Mouse (Mus musculus): ENCODE measurements around the gene Nccrp1.

Nccrp1 gene

GRCm38 (mm10) chr7:28547154-28547553, at the start of gene Nccrp1:
TSS of gene Nccrp1 (minus strand) at chr7:28547254.
- no peak for DNase-seq

- no peak for DNase-seq
These were observed 48.8 kb upstream of the Nccrp1 start for GRCm38 (mm10) chr7:28595751-28596435.

GRCm38 (mm10) chr7:28593206-28594111, 46.4 kb upstream of the Nccrp1 start:
- DNase-seq, result peak; percentile 79

GRCm38 (mm10) chr7:28591862-28592261, 44.8 kb upstream of the Nccrp1 start:
- DNase-seq, result no peak

GRCm38 (mm10) chr7:28587644-28588043, 40.6 kb upstream of the Nccrp1 start:
- DNase-seq, result peak; percentile 76

GRCm38 (mm10) chr7:28586663-28587411, 39.8 kb upstream of the Nccrp1 start:
- peak; percentile 69 for DNase-seq

- no peak for DNase-seq
These were observed 37.9 kb upstream of the Nccrp1 start for GRCm38 (mm10) chr7:28585001-28585400.

GRCm38 (mm10) chr7:28584468-28584867, 37.4 kb upstream of the Nccrp1 start:
- DNase-seq, result no peak

- no peak for DNase-seq
These were observed 36.7 kb upstream of the Nccrp1 start for GRCm38 (mm10) chr7:28583570-28584344.

- no peak for DNase-seq
These were observed 35.8 kb upstream of the Nccrp1 start for GRCm38 (mm10) chr7:28582841-28583240.

- DNase-seq, result no peak
These were observed 34.7 kb upstream of the Nccrp1 start for GRCm38 (mm10) chr7:28581721-28582120.

- DNase-seq, result no peak
These were observed 32.8 kb upstream of the Nccrp1 start for GRCm38 (mm10) chr7:28579826-28580225.

GRCm38 (mm10) chr7:28578543-28579053, 31.5 kb upstream of the Nccrp1 start:
- DNase-seq, result no peak

- DNase-seq, result peak; percentile 76
These were observed 30.9 kb upstream of the Nccrp1 start for GRCm38 (mm10) chr7:28577826-28578542.

GRCm38 (mm10) chr7:28576271-28576914, 29.3 kb upstream of the Nccrp1 start:
- peak; percentile 74 for DNase-seq

GRCm38 (mm10) chr7:28575597-28575996, 28.5 kb upstream of the Nccrp1 start:
- DNase-seq, result no peak

- no peak for DNase-seq
These were observed 26.2 kb upstream of the Nccrp1 start for GRCm38 (mm10) chr7:28573236-28573635.

GRCm38 (mm10) chr7:28572689-28573088, 25.6 kb upstream of the Nccrp1 start:
- no peak for DNase-seq

GRCm38 (mm10) chr7:28570982-28571682, 24.1 kb upstream of the Nccrp1 start:
- peak; percentile 75 for DNase-seq

GRCm38 (mm10) chr7:28570291-28570981, 23.4 kb upstream of the Nccrp1 start:
- DNase-seq, result peak; percentile 95

All from kidney, postnatal 10 days (tissue).